Mouse (Mus musculus): ENCODE measurements around the gene Hoxa7. TPM values are rescaled to one million over a fixed set of nuclear protein-coding genes. Genes with fewer than 3 reads are reported as not detected.

Hoxa7 gene
- polyA plus RNA-seq, 1 experiment, result 2.5 TPM

GRCm38 (mm10) chr6:52227470-52228222 lies 6.0 kb upstream of the Hoxa7 start:
- 16% methylated on average over 11 of the region's 11 CpGs for WGBS
- Histone ChIP-seq H3K27ac (ENCODE audit: insufficient read depth, low read depth, low read length) (no peak overlapping the region), H3K36me3 (ENCODE audit: control insufficient read depth, insufficient read depth, low read length) (no peaks in the 10 kb centered on the region), H3K27me3 (ENCODE audit: control insufficient read depth, insufficient read depth, low read length) (peaks cover 85% of the 10 kb centered on the region), H3K4me1 (ENCODE audit: control insufficient read depth, insufficient read depth, insufficient read length, low read length) (peaks cover 4% of the 10 kb centered on the region; the same call in 1 of the 2 replicates), H3K4me3 (ENCODE audit: low read depth, low read length) (no peak overlapping the region)
- TF ChIP-seq POLR2A (IDR thresholded peaks at IDR 0.05; ENCODE audit: low read depth, low read length) (no peak), CTCF (IDR thresholded peaks at IDR 0.05; ENCODE audit: extremely low read depth, insufficient read length, insufficient replicate concordance, low read depth, low read length) (no peak)

- no peak overlapping the region for H3K27ac ChIP-seq (ENCODE audit: insufficient read depth, low read depth, low read length)
- TF ChIP-seq POLR2A (IDR thresholded peaks at IDR 0.05; ENCODE audit: low read depth, low read length), result no peak
- no peak for TF ChIP-seq CTCF (IDR thresholded peaks at IDR 0.05; ENCODE audit: extremely low read depth, insufficient read length, insufficient replicate concordance, low read depth, low read length)
- no peaks in the 10 kb centered on the region for H3K36me3 ChIP-seq (ENCODE audit: control insufficient read depth, insufficient read depth, low read length)
- WGBS, result 7% methylated on average over 26 of the region's 26 CpGs
- H3K4me1 ChIP-seq (ENCODE audit: control insufficient read depth, insufficient read depth, insufficient read length, low read length), result peaks cover 5% of the 10 kb centered on the region; the same call in 1 of the 2 replicates
- H3K27me3 ChIP-seq (ENCODE audit: control insufficient read depth, insufficient read depth, low read length), result peaks cover 85% of the 10 kb centered on the region
- H3K4me3 ChIP-seq (ENCODE audit: low read depth, low read length), result no peak overlapping the region
Observed at GRCm38 (mm10) chr6:52226569-52227257, 5.1 kb upstream of the Hoxa7 start.

GRCm38 (mm10) chr6:52225612-52226568 lies 4.2 kb upstream of the Hoxa7 start:
- Histone ChIP-seq H3K27ac (ENCODE audit: insufficient read depth, low read depth, low read length) (no peak overlapping the region), H3K27me3 (ENCODE audit: control insufficient read depth, insufficient read depth, low read length) (peaks cover 89% of the 10 kb centered on the region), H3K36me3 (ENCODE audit: control insufficient read depth, insufficient read depth, low read length) (no peaks in the 10 kb centered on the region), H3K4me1 (ENCODE audit: control insufficient read depth, insufficient read depth, insufficient read length, low read length) (peaks cover 9% of the 10 kb centered on the region), H3K4me3 (ENCODE audit: low read depth, low read length) (peak overlapping the region; percentile 8; the same call in 1 of the 2 replicates)
- WGBS, result 4% methylated on average over 69 of the region's 69 CpGs
- TF ChIP-seq POLR2A (IDR thresholded peaks at IDR 0.05; ENCODE audit: low read depth, low read length) (no peak), CTCF (IDR thresholded peaks at IDR 0.05; ENCODE audit: extremely low read depth, insufficient read length, insufficient replicate concordance, low read depth, low read length) (no peak)

GRCm38 (mm10) chr6:52224895-52225611 lies 3.4 kb upstream of the Hoxa7 start:
- Histone ChIP-seq H3K27ac (ENCODE audit: insufficient read depth, low read depth, low read length) (no peak overlapping the region), H3K36me3 (ENCODE audit: control insufficient read depth, insufficient read depth, low read length) (no peaks in the 10 kb centered on the region), H3K4me3 (ENCODE audit: low read depth, low read length) (no peak overlapping the region), H3K4me1 (ENCODE audit: control insufficient read depth, insufficient read depth, insufficient read length, low read length) (peaks cover 9% of the 10 kb centered on the region), H3K27me3 (ENCODE audit: control insufficient read depth, insufficient read depth, low read length) (peaks cover 86% of the 10 kb centered on the region)
- no peak for TF ChIP-seq CTCF (IDR thresholded peaks at IDR 0.05; ENCODE audit: extremely low read depth, insufficient read length, insufficient replicate concordance, low read depth, low read length)
- TF ChIP-seq POLR2A (IDR thresholded peaks at IDR 0.05; ENCODE audit: low read depth, low read length), result no peak
- 5% methylated on average over 36 of the region's 36 CpGs for WGBS

- Histone ChIP-seq H3K4me1 (ENCODE audit: control insufficient read depth, insufficient read depth, insufficient read length, low read length) (peaks cover 9% of the 10 kb centered on the region), H3K27me3 (ENCODE audit: control insufficient read depth, insufficient read depth, low read length) (peaks cover 84% of the 10 kb centered on the region), H3K36me3 (ENCODE audit: control insufficient read depth, insufficient read depth, low read length) (no peaks in the 10 kb centered on the region), H3K4me3 (ENCODE audit: low read depth, low read length) (no peak overlapping the region), H3K27ac (ENCODE audit: insufficient read depth, low read depth, low read length) (no peak overlapping the region)
- WGBS, result 13% methylated on average over 24 of the region's 24 CpGs
- TF ChIP-seq CTCF (IDR thresholded peaks at IDR 0.05; ENCODE audit: extremely low read depth, insufficient read length, insufficient replicate concordance, low read depth, low read length) (no peak), POLR2A (IDR thresholded peaks at IDR 0.05; ENCODE audit: low read depth, low read length) (no peak)
Observed at GRCm38 (mm10) chr6:52223939-52224760, 2.5 kb upstream of the Hoxa7 start.

GRCm38 (mm10) chr6:52222729-52223128 lies 1.1 kb upstream of the Hoxa7 start:
- Histone ChIP-seq H3K4me1 (ENCODE audit: control insufficient read depth, insufficient read depth, insufficient read length, low read length) (peaks cover 9% of the 10 kb centered on the region), H3K36me3 (ENCODE audit: control insufficient read depth, insufficient read depth, low read length) (no peaks in the 10 kb centered on the region), H3K27me3 (ENCODE audit: control insufficient read depth, insufficient read depth, low read length) (peaks cover 87% of the 10 kb centered on the region), H3K4me3 (ENCODE audit: low read depth, low read length) (no peak overlapping the region), H3K27ac (ENCODE audit: insufficient read depth, low read depth, low read length) (no peak overlapping the region)
- WGBS, result 38% methylated on average over 13 of the region's 13 CpGs
- TF ChIP-seq CTCF (IDR thresholded peaks at IDR 0.05; ENCODE audit: extremely low read depth, insufficient read length, insufficient replicate concordance, low read depth, low read length), result no peak
- TF ChIP-seq POLR2A (IDR thresholded peaks at IDR 0.05; ENCODE audit: low read depth, low read length), result no peak

Data from small intestine, adult 2 months (tissue).